Mouse (Mus musculus) CH12.LX (cell line): ENCODE results near the gene Aurkb. TPM values are rescaled to one million over a fixed set of nuclear protein-coding genes. Genes with fewer than 3 reads are reported as not detected.
"Not testable (repeated sequence)": the region's sequence is repeated elsewhere in the genome, so short reads cannot be mapped to it uniquely, and the experiment has no call there.

Source experiments
- DNase-seq: peaks from one replicate; pipeline ENCODE4 v3.0.0-alpha.2; 2013; ENCODE audit errors: extremely low read depth
- H3K27ac ChIP-seq: 2 replicates; pipeline ENCODE4 v1.5.1; 2012; ENCODE audit warnings: low read depth, mild to moderate bottlenecking, control low read depth, moderate library complexity; ENCODE audit not compliant: insufficient read depth
- H3K27me3 ChIP-seq: replicated peaks from 2 replicates; pipeline ENCODE3; 2012; ENCODE audit warnings: inconsistent platforms
- H3K36me3 ChIP-seq, 2 experiments: replicated peaks in 1 of 2; 2 replicates each; pipeline versions ENCODE3 to v1.6.1; 2012; ENCODE audit warnings: inconsistent platforms in 1 of 2, low read length in 1 of 2, mild to moderate bottlenecking in 1 of 2, mixed read lengths in 1 of 2, moderate library complexity in 1 of 2; ENCODE audit not compliant: control insufficient read depth in 1 of 2, insufficient read depth in 1 of 2
- H3K4me1 ChIP-seq, 2 experiments: 2 replicates each; pipeline ENCODE4 v1.6.1; 2012; ENCODE audit warnings: inconsistent platforms in 1 of 2, moderate library complexity in 1 of 2; ENCODE audit not compliant: insufficient read depth in 2 of 2, control insufficient read depth in 1 of 2
- H3K4me2 ChIP-seq: 2 replicates; pipeline ENCODE4 v1.6.1; 2012; ENCODE audit warnings: low read depth, mild to moderate bottlenecking, control low read depth; ENCODE audit not compliant: poor library complexity, insufficient read depth, severe bottlenecking
- H3K4me3 ChIP-seq, 3 experiments: fragments of 150-350 bp in 1 of 3; sonication (generic) in 1 of 3; replicated peaks in 1 of 3; 2 replicates each; pipeline versions ENCODE3 to v1.5.1; 2011 to 2012; ENCODE audit warnings: low read depth in 2 of 3, low read length in 2 of 3, mild to moderate bottlenecking in 2 of 3, moderate library complexity in 2 of 3, control low read depth in 1 of 3, improper control_type of control experiment in 1 of 3, inconsistent platforms in 1 of 3, mixed read lengths in 1 of 3; ENCODE audit not compliant: poor library complexity in 1 of 3
- H3K79me2 ChIP-seq: replicated peaks from 2 replicates; pipeline ENCODE4 v1.6.1; 2012; ENCODE audit warnings: mild to moderate bottlenecking, moderate library complexity; ENCODE audit not compliant: control insufficient read depth, poor library complexity, insufficient read depth, severe bottlenecking; ENCODE audit errors: extremely low read depth
- H3K9ac ChIP-seq: 2 replicates; pipeline ENCODE4 v1.6.1; 2012; ENCODE audit warnings: low read depth, mild to moderate bottlenecking, control low read depth, moderate library complexity; ENCODE audit not compliant: insufficient read depth
- H3K9me3 ChIP-seq: replicated peaks from 2 replicates; pipeline ENCODE3; 2012; ENCODE audit warnings: low read length, inconsistent platforms, mixed read lengths
- CHD1 ChIP-seq: IDR thresholded peaks from 2 replicates; pipeline ENCODE4 v1.6.1; 2012; ENCODE audit warnings: low read depth, low read length, improper control_type of control experiment, inconsistent platforms
- CTCF ChIP-seq, 2 experiments: IDR thresholded peaks in 1 of 2; conservative IDR thresholded peaks in 1 of 2; 2 replicates each; pipeline ENCODE4 v1.5.1; 2011 to 2012; ENCODE audit warnings: low read depth in 2 of 2, low read length in 2 of 2, improper control_type of control experiment in 1 of 2, inconsistent platforms in 1 of 2, mild to moderate bottlenecking in 1 of 2, moderate library complexity in 1 of 2
- ETS1 ChIP-seq: conservative IDR thresholded peaks from 2 replicates; pipeline ENCODE4 v1.6.1; 2012; ENCODE audit warnings: low read depth, mild to moderate bottlenecking, inconsistent platforms, low read length, improper control_type of control experiment, moderate library complexity
- JUN ChIP-seq: IDR thresholded peaks from 2 replicates; pipeline ENCODE4 v1.6.1; 2011; ENCODE audit warnings: low read depth, mild to moderate bottlenecking, low read length, improper control_type of control experiment, moderate library complexity; ENCODE audit not compliant: insufficient read depth
- MAFK ChIP-seq: IDR thresholded peaks from 2 replicates; pipeline ENCODE4 v1.6.1; 2011; ENCODE audit warnings: low read length, improper control_type of control experiment; ENCODE audit not compliant: insufficient replicate concordance
- MAX ChIP-seq: IDR thresholded peaks from 2 replicates; pipeline ENCODE4 v1.6.1; 2011; ENCODE audit warnings: low read length, improper control_type of control experiment
- MEF2A ChIP-seq: IDR thresholded peaks from 2 replicates; pipeline ENCODE4 v1.6.1; 2014; ENCODE audit warnings: low read depth, mild to moderate bottlenecking, inconsistent platforms, low read length, improper control_type of control experiment, borderline replicate concordance
- MXI1 ChIP-seq: IDR thresholded peaks from 2 replicates; pipeline ENCODE4 v1.6.1; 2011; ENCODE audit warnings: mild to moderate bottlenecking, low read depth, low read length, improper control_type of control experiment
- MYC ChIP-seq: IDR thresholded peaks from 2 replicates; pipeline ENCODE4 v1.6.1; 2011; ENCODE audit warnings: low read depth, mild to moderate bottlenecking, improper control_type of control experiment, low read length
- NELFE ChIP-seq: IDR thresholded peaks from 2 replicates; pipeline ENCODE4 v1.6.1; 2011; ENCODE audit warnings: low read depth, low read length, improper control_type of control experiment
- RAD21 ChIP-seq: IDR thresholded peaks from 2 replicates; pipeline ENCODE4 v1.6.1; 2011; ENCODE audit warnings: low read depth, mild to moderate bottlenecking, low read length, improper control_type of control experiment, moderate library complexity
- RCOR1 ChIP-seq: conservative IDR thresholded peaks from 2 replicates; pipeline ENCODE4 v1.6.1; 2012; ENCODE audit warnings: low read depth, mild to moderate bottlenecking, inconsistent platforms, low read length, improper control_type of control experiment
- SIN3A ChIP-seq: IDR thresholded peaks from 2 replicates; pipeline ENCODE4 v1.6.1; 2012; ENCODE audit warnings: low read length, improper control_type of control experiment, inconsistent platforms
- SMC3 ChIP-seq: IDR thresholded peaks from 2 replicates; pipeline ENCODE4 v1.6.1; 2011; ENCODE audit warnings: low read depth, low read length, improper control_type of control experiment
- TBP ChIP-seq: conservative IDR thresholded peaks from 2 replicates; pipeline ENCODE4 v1.6.1; 2011; ENCODE audit warnings: low read depth, low read length, improper control_type of control experiment
- UBTF ChIP-seq: IDR thresholded peaks from 2 replicates; pipeline ENCODE4 v1.6.1; 2012; ENCODE audit warnings: low read depth, mild to moderate bottlenecking, inconsistent platforms, low read length, improper control_type of control experiment, moderate library complexity
- USF2 ChIP-seq: conservative IDR thresholded peaks from 2 replicates; pipeline ENCODE4 v1.6.1; 2011; ENCODE audit warnings: low read depth, low read length, improper control_type of control experiment
- ZC3H11A ChIP-seq: IDR thresholded peaks from 2 replicates; pipeline ENCODE4 v1.6.1; 2012; ENCODE audit warnings: low read depth, mild to moderate bottlenecking, inconsistent platforms, low read length, improper control_type of control experiment
- ZKSCAN1 ChIP-seq: IDR thresholded peaks from 2 replicates; pipeline ENCODE4 v1.6.1; 2012; ENCODE audit warnings: low read depth, inconsistent platforms, low read length, improper control_type of control experiment, borderline replicate concordance
- ZMIZ1 ChIP-seq: IDR thresholded peaks from 2 replicates; pipeline ENCODE4 v1.6.1; 2012; ENCODE audit warnings: low read depth, mild to moderate bottlenecking, inconsistent platforms, low read length, improper control_type of control experiment
- dilution Hi-C: fragments of 300-500 bp; cut with MboI; formaldehyde crosslinking; loops from 2 replicates; pipeline ENCODE4 v1.14.3; 2020; ENCODE audit warnings: low sequenced_read_pairs; ENCODE audit not compliant: extremely low pct_unique_long_range_greater_than_20kb, extremely low pct_ligation_motif_present
- in situ Hi-C: fragments of 300-500 bp; cut with MboI; formaldehyde crosslinking; loops from 3 replicates; pipeline ENCODE4 v1.14.3; 2019; ENCODE audit warnings: low sequenced_read_pairs, low pct_ligation_motif_present, low pct_unique_long_range_greater_than_20kb, mixed read lengths
- polyA plus RNA-seq: library from polyadenylated mRNA; unstranded; fragments of >175 nt; gene quantifications from 2 replicates; pipeline ENCODE4 v1.2.1, GENCODE M21; 2012; ENCODE audit warnings: low read depth; ENCODE audit not compliant: insufficient read length
- total RNA-seq, 2 experiments: library from RNA; depleted of rRNA; stranded (reverse); fragments of 300-350 nt in 1 of 2; fragments of >200 nt in 1 of 2; gene quantifications; 2 replicates each; pipeline ENCODE4 v1.2.3; 2012 to 2014

Aurkb gene
- total and polyA plus RNA-seq, 3 experiments = 170 to 200 (median 190) TPM

DNA sequence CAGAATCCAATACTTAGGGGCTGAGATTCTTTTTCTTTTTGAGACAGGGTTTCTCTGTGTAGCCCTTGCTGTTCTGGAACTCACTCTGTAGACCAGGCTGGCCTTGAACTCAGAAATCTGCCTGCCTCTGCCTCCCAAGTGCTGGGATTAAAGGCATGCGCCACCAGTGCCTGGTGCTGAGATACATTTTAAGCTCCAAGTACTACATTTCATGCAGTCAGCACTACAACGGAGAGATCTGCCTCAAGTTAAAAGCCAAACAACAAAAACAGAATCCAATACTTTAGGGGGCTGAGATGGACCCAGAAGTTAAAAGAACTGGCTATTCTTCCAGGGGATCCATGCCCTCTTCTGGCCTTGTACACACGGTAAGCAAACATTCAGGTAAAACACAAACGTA lies 42.7 kb upstream of the Aurkb start:
- H3K4me2 ChIP-seq, H3K9ac ChIP-seq, H3K27ac ChIP-seq, H3K9me3 ChIP-seq, dilution Hi-C loops, DNase-seq, H3K27me3 ChIP-seq, in situ Hi-C loops, H3K4me3 ChIP-seq: not testable (repeated sequence)
- 0 out of 2 replicates have a peak, but pooled peaks have one; percentile 53 for TF ChIP-seq TBP
- peaks cover 49% of the 10 kb centered on the region for H3K79me2 ChIP-seq
- peaks cover 52 to 92% of the 10 kb centered on the region in 2 experiments for H3K36me3 ChIP-seq
- peaks cover 10 to 41% of the 10 kb centered on the region in 2 experiments for H3K4me1 ChIP-seq

DNA sequence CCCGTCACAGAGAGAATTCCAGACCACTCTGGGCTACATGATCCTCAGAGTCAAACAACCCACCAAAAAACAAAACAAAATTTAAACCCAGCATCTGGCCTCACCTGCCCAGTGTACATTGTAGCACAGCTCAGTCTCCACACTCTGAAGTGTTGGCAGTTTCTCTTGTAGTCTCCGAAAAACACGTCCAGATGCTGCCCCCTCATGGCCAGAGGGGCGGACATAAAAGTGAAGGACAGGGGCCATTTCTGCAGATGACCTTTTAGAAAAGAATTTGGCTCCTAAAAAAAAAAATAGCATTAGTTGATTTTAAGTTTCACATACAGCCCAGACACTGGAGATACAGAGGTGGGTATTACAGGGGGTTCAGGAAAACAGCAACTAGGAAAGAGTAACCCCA lies 41.9 kb upstream of the Aurkb start:
- H3K27me3 ChIP-seq = no peaks in the 10 kb centered on the region
- H3K4me1 ChIP-seq = peaks cover 10 to 41% of the 10 kb centered on the region in 2 experiments
- no peaks in the 10 kb centered on the region for H3K9me3 ChIP-seq
- no peak for DNase-seq
- peaks cover 53% of the 10 kb centered on the region for H3K79me2 ChIP-seq
- in situ Hi-C loops (no loop called here), dilution Hi-C loops (no loop called here)
- H3K9ac ChIP-seq = no peak overlapping the region
- H3K4me3 ChIP-seq = no peak overlapping the region
- TF ChIP-seq ZKSCAN1 (no peak), MYC (no peak), ZMIZ1 (no peak), MAX (no peak), CTCF (conservative IDR thresholded peaks at IDR 0.05 in 1 of 2, IDR thresholded peaks at IDR 0.05 in 1 of 2; ENCODE audit: low read depth in 2 of 2, low read length in 2 of 2) (peak in 1 of 2 experiments; percentile 54; a peak in 2 of 4 replicates), MEF2A (no peak)
- H3K36me3 ChIP-seq = peaks cover 44 to 84% of the 10 kb centered on the region in 2 experiments
- no peak overlapping the region for H3K4me2 ChIP-seq
- no peak overlapping the region for H3K27ac ChIP-seq

DNA sequence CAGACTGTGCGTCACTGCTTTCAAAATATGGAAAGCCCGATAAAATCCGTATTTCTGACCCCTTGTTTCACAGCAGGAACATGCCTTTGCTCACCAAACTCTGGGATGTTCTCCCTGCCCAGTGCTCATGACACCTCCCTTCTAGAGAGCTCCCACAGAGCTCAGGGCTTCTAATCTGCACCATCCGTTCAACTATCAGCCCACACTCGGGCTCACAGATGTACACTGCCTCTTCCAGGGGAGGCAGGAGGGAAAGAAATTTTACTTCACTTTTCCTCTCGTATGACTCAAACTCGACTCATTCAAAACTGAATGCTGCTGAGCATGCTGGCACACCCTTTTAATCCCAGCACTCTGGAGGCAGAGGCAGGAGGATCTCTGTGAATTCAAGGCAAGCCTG lies 40.3 kb upstream of the Aurkb start:
- Histone ChIP-seq H3K9me3 (no peaks in the 10 kb centered on the region), H3K4me1 (peaks cover 10 to 45% of the 10 kb centered on the region in 2 experiments), H3K9ac (no peak overlapping the region), H3K27ac (no peak overlapping the region), H3K36me3 (peaks cover 31 to 69% of the 10 kb centered on the region in 2 experiments), H3K4me3 (no peak overlapping the region), H3K79me2 (peaks cover 53% of the 10 kb centered on the region), H3K4me2 (no peak overlapping the region), H3K27me3 (no peaks in the 10 kb centered on the region)
- TF ChIP-seq NELFE = no peak
- no peak for TF ChIP-seq ZMIZ1
- no peak for TF ChIP-seq JUN
- TF ChIP-seq ETS1 = no peak
- TF ChIP-seq ZC3H11A = no peak
- TF ChIP-seq SMC3 = no peak
- TF ChIP-seq TBP = no peak
- TF ChIP-seq MAFK = no peak
- TF ChIP-seq CTCF (conservative IDR thresholded peaks at IDR 0.05 in 1 of 2, IDR thresholded peaks at IDR 0.05 in 1 of 2; ENCODE audit: low read depth in 2 of 2, low read length in 2 of 2) = no peak
- no peak for TF ChIP-seq RCOR1
- TF ChIP-seq RAD21 = no peak
- no peak for TF ChIP-seq USF2
- TF ChIP-seq MXI1 = no peak
- TF ChIP-seq SIN3A = no peak
- TF ChIP-seq UBTF = no peak
- TF ChIP-seq CHD1 = no peak
- no peak for DNase-seq
- dilution Hi-C loops = no loop called here
- in situ Hi-C loops = no loop called here

DNA sequence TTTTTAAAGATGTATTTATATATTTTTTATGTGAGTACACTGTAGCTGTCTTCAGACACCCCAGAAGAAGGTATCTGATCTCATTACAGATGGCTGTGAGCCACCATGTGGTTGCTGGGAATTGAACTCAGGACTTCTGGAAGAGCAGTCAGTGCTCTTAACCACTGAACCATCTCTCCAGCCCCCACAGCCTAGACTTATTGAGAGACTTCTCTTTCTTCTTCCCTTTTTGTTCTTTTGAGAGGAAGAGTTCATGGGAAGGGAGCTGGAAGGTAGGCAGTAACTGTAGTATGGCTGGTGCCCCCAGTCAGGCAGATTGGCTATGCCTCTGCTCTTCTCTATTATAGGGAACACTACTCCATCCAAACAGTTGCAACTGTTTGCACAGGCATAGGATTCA lies 38.9 kb upstream of the Aurkb start:
- in situ Hi-C loops, H3K9me3 ChIP-seq, H3K9ac ChIP-seq, DNase-seq, dilution Hi-C loops, H3K27ac ChIP-seq, H3K27me3 ChIP-seq: not testable (repeated sequence)
- peaks cover 10 to 51% of the 10 kb centered on the region in 2 experiments for H3K4me1 ChIP-seq
- H3K4me2 ChIP-seq = 0 out of 2 replicates have a peak overlapping the region, but pooled peaks have one; percentile 91
- peaks cover 17 to 55% of the 10 kb centered on the region in 2 experiments for H3K36me3 ChIP-seq
- peak overlapping the region in 1 of 3 experiments; percentile 68 for H3K4me3 ChIP-seq
- H3K79me2 ChIP-seq = peaks cover 53% of the 10 kb centered on the region
